Mouse (Mus musculus) kidney, adult 18-20 months (tissue): ENCODE results near the gene Rnls.

Experiments
- DNase-seq: peaks from one replicate; pipeline ENCODE4 v3.0.0; 2021

Gene Rnls

DNA sequence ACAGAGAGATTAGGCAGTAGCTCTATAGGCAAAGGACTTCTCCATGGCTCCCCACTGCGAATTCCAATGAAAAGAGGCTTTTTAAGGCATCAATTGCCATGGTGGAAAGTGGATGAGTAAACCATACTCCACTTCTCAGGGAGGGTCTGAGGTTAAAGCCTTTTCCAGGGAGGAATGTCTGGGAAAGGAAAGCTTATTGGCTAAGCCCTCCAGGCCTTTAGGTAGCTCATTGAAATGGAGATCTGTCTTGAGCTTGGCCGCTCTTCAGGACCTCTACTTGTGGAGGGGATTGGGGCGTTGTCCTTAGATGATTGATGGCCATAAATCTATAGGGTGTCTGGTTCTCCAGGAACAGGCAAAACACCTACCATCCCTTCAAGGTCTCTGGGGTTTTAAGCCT lies 213.2 kb downstream of the Rnls start:
- DNase-seq = no peak

DNA sequence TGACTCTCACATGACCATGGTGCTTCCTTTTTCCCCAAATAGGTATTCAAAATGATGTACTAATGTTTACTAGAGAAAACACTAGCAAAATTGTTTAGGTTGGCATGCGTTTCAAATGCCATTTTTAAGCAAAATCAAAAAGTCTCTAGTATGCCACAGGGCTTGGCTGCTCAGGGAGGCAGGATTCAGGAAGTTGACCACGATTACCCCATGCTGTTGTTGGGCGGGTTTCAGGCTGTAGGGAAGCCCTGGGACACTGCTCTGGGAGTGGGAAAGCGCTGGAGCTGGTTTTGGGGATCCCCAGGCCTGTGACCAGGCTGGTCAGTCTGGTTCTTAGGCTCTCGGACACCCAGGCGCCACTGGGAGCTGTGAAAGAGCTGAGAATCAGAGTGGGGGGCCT lies 213.7 kb downstream of the Rnls start:
- no peak for DNase-seq

DNA sequence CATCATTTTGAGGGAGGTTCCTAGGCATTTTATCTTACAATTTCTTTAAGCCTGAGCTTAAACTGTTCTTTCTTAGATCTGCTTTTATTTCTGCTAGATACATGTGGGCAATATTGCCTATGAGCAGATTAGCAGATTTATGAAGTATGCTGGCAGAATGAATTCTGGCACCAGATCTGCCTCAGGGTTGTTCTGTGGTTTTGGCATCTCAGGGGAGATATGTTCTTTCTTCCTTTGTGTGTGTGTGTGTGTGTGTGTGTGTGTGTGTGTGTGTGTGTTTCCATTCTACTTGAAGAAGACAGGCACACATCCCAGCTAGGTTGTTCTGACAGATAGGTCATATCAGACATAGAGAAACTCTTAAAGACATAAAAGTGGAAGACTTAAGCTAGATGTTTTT lies 218.1 kb downstream of the Rnls start:
- no peak for DNase-seq

DNA sequence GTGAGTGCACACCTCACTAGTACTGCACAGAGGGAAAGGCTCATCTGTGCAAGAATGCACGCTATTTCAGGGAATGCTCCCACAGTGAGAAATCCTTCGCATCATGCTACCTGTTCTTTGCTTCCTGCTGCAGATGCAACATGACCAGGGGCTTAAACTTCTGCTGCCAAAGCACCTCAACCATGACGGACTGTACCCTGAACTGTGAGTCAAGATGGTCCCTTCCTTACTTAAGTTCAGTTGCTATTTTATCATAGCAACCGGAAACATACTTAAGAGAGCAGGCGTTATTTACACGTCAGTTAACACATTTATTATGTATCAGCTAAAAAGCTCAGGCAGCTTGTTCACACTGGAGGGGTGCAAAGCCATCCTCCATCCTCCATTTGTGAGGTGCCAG lies 222.2 kb downstream of the Rnls start:
- DNase-seq = peak; percentile 27

DNA sequence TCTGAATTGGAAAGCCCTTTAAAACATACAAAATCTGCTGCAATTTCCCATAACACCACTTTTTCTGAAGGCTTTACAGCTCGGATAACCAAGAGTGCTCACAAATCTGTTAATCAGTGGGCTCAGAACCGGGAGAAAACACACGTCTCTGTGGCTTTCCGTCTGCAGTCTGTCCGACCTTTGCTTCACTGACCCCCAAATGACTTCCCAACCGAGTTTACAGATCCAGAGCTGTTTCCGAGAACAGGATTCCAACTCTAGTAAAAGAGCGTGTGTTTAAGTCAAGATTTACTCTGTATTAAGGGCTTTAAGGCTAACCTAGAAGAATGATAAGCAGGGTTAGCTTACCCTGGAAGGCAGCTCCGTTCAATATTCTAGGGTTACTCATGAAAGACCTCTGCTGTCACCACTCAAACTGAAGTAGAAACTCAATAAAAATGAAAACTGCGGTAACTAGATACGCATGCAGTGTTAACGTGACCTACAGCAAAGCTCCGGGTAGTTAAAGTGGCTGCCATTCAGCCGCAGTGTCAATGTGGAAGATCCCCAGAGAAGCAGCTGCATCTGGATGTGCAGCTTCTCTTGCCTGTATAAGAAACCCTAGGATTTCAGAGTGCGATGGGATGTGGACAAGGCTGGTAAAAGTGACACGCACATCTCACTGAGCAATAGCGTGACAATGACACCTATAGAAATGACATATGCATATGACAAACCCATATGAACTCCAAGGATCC lies 224.4 kb downstream of the Rnls start:
- DNase-seq = no peak

DNA sequence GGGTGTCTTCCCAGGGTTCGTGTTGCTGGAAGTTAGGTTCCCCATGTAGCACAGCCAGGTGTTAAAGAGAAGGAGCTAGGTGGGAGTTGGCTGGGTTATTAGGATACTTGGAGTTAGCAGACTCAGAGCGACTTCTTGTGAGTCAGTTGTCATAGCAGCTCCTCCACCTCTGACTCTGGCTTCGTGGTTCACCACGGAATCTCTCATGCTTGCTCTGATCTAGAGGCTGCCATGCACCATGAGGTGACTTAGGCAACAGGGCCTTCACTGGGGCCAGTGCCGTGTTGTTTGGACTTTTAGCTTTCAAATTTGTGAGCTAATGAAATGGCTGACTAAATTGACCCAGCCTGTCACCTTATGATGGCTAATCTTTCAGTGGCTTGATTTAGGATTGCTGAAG lies 227.3 kb downstream of the Rnls start:
- DNase-seq = no peak

DNA sequence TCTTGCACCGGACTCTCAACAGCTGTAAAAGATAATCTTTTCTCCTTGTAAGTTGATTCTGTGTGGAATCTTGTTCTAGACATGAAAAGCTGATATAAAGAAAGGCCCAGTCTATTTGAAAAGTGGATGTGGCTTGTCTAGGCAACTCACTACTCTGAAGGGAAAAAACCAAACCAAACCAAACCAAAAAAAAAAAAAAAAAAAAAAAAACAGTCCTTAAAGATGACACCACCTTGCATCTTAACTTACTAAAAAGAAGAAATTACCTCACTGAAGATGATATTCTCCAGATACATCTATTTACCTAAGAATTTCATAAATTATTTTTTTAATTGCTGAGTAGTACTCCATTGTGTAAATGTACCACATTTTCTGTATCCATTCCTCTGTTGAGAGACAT lies 230.2 kb downstream of the Rnls start:
- DNase-seq = no peak

DNA sequence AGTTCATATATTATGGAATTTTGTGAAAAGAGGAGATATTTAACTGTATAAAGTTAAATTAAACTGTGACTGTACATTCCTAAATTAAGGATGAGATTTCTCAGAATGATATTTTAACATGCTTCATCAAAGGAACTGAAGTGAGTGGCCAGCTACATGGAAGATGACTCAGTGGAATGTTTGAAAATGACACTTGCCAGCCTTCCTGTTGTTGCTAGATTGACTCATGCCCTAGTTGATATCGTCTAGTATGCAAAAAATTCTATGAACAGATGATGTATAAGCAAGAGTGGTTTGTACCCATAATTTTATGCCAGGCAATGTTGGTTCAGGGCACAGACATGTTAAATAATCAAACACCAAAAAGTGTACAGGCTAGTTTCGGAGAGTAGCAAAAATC lies 232.2 kb downstream of the Rnls start:
- DNase-seq = no peak

DNA sequence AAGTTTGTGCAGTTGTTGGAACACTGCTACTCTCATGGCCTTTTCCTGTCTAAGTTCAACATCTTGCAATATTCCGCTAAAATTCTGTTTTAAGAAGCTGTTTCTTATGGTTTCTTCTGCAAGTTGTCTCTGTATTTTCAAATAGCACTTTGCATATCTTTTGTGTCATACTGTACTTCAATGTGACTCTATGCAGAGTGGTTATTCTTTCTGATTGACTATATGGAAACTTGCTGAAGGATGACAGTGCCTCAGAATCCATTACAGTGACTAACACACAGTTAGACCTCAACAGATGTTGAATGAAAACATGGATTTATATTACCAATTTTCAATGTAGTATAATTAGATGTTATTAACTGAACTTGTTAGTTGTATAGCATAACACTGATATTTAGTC lies 232.9 kb downstream of the Rnls start:
- DNase-seq = no peak

DNA sequence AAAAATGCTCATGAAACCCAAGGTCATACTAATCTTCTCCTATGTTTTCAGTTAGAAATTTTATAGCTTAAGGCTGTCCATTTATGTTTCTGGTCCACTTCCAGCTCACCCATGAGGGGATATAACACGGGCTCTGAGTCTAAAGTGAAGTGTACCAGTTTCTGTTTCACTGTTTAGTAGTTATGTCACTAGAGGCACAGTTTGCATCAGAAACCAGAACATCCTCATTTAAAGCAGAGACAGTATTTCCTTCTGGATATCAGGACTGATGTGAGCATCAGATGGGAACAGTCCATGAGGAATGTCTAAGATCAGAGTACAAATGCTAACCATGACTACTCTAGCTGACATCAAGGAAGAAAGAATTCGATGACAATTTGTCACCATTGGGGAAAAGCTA lies 233.9 kb downstream of the Rnls start:
- no peak for DNase-seq

DNA sequence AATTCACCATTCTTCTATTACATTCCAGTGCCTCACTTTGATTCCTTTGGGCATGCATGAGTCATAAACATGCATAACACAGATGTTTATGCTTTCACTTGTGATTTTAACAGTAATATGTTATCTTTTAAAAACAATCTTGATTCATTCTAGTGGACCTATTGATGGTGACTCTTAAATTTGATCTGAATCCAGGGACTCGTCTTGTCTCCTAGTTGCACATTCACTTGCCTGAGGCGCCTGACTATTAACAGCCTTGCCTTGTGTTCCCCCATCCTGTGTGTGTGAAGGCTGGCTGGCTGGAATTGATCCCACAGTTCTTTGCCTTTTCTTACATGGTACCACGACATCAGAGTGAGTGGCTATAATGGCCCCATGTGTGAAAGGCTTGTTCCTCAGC lies 243.7 kb downstream of the Rnls start:
- DNase-seq = no peak

DNA sequence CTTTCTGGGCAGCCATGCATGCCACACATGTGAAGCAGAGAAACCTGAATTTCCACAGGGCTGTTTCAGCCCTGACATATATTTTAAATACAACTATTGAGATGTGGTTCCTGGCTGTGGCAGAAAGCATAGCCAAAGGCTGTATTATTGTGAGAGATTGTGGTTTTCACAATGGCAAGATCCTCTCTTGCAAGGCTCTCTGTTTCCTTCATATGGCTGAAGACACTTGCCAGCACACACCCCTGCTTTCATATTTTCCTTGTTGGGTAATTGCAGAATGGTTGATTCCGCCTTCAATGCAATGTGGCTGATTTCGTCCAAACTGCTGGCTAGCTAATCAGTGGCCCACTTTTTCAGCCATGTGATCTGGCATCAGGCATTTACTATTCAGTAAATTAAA lies 248.9 kb downstream of the Rnls start:
- no peak for DNase-seq

DNA sequence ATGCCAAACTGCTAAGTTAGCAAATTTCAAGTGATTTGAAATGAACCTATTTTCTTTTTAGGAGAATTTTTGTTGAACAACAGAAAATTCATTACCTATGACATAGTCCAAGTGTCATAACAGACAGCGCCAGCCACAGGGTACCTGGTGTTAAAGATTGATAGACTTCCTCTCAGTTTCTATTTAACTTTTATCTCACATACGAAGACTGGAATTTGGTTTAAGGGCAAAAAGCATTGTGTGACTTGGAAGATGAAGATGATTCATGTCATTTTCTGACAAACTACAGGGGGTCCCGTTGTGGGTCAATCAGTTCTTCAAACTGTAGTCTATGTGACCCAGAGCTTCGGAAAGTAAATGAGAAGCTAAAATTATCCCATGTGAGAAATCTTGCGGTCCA lies 254.8 kb downstream of the Rnls start:
- no peak for DNase-seq

DNA sequence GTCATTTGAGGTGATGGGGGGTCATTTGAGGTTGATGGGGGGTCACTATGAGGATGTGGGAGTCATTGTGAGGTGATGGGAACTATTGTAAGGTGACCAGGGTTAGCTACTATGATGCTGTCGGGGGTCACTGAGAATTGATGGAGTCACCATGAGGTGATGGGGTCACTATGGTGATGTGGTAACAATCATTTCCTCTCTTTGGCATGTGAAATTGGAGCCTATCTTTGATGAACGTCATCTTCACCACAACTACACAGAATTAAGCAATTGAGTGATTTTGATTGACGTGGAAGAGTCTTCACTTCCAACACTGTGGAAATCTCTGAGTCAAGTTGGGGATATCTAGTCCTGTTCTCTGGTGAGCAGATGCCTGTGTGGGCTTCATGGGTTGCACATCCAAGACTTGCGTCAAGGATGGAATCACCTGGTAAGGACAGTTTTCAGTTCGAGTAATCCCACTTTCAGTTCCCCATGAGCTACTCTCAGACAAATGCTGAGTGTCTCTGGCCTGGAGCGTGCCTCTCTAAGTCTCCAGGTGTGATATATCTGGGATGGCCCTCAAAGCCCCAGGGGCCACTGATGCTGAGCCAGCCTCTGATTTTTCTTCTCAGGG lies 269.4 kb downstream of the Rnls start:
- DNase-seq = no peak

DNA sequence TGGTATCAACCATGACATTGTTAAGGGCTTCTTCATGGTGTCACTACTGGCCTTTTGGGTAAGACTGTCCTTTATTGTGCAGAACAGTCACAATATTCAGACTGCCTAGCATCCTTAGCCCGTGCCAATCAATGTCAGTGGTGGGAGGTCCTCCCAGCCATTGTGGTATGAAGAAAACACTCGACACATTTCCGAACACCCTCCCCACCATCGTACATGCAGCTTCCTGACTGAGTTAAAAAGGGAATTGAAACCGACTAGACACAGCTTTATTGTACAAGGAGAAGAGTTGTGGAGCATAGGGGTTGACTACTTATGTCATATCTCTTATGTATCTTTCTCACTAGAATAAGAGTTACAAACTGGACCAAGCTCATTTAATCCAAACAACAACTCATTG lies 272.1 kb downstream of the Rnls start:
- DNase-seq = no peak

DNA sequence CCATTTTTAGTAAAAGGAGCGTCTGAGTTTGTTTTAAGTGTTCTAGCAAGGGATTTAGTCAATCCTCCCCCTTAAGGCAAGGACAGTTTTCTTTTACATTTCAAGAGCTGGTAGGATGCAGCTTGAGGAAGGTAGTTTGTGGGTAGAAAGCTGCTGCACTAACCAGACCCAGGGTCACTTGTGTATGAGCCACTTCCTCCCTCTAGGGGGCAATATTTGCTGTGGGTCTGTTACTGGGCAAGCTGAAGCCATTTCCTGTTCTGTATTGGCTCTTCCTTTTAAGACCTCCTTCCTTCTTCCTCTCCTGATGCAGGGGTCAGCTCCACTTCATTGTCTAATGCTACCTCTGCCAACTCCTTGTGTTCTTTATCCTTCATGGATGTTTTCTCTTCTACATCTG lies 273.2 kb downstream of the Rnls start:
- no peak for DNase-seq

DNA sequence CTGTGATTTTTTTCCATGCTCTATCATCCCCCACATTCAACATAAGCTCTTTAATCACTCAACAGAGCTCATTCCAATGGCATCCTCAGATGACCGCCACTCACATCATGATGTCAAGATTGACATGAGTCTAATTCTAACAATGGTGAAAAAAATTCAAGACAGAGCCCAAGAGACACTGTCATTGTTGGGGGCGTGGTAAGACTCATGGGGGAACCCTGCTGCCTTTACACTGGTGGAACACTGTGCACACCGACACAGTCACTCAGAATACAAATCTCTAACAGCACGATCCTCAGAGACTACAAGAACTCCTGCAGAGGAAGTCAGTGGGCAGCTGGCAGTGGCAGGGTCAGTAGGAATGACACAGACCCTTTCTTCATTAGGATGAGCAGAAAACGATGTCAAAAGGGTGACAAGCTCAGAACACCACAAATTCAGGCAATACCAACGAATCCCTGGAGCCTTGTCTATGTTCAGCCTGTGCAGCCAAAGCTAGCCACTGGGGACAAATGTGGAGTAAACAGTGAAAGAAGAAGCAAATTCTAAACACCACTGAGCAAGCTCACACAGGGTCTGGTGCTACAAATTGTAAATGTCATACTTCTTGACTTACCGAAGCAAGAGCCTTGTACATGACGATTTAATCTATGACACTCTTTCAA lies 277.3 kb downstream of the Rnls start:
- no peak for DNase-seq

DNA sequence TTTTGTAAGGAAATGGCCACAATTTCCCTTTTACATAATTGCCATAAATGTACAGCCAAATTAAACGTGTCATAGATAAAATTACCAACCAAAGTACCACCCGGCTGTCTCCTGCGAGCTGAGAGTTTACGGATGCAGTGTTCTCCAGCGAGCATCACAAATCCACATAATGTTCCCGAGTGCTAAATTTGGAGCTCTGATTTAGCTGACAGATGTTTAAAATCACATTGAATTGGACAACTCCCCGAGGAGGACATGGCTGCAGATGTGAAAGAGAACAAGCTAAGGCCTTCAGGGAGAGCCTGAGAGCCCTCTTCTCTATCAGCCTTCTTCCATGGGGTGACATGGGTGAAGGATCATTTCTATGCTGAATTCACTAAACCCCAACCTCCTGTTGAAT lies 278.3 kb downstream of the Rnls start:
- no peak for DNase-seq

DNA sequence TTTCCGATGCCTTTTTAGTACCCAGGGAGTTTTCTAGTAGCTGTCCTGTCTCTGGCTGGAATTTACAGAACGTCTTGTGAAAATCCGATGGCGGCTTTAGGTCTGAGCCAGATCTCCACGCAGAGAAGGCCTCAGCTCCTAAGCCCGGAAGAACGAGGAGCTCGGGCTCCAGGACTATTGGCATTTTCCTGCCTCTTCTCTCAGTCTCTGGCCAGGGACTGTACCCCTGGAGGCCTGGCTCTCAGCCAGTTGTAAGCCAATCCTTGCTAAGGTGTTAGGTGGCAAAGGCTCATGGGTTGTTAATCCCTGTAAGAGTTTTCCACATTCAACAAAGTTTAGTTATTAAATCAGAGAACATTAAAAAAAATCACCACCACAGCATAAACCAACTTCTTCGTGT lies 281.7 kb downstream of the Rnls start:
- DNase-seq = no peak

DNA sequence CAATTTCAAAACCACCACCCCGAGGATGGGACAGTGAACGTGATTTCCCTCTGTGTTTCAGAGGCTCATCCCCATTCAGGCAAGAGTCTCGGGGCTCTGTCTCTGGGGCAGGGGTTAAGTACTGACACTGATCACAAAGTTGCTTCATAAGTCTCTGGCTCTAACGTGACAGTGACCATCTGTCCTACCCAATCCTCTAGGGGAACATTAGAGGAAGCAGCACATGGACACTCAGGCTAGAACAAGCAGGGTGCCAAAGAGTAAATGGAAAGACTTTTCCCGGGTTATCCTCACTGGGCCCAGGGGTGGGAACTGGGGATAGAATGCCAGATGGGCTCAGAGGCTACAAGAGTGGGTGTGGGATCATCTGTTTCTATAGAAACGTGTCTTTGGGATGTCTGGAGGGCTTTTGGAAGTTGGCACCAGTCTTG lies 282.1 kb downstream of the Rnls start:
- DNase-seq = no peak

DNA sequence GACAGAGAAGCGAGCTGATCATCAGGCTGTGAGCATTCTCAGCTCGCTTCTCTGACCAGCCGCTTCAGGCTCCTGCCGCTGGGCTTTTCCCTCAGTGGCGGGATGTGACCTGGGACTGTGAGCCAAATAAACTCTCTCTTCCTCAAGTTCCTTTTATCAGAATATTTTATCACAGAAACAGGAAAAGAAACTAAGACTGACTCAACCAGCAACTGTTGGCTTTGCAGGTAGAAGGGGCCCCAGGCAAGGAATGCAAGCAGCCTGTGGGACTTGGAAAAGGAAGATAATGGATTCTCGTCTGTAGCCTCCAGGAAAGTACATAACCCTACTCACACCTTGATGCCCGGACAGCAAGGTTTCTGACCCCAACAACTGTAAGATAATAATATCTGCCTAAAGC lies 283.0 kb downstream of the Rnls start:
- no peak for DNase-seq

DNA sequence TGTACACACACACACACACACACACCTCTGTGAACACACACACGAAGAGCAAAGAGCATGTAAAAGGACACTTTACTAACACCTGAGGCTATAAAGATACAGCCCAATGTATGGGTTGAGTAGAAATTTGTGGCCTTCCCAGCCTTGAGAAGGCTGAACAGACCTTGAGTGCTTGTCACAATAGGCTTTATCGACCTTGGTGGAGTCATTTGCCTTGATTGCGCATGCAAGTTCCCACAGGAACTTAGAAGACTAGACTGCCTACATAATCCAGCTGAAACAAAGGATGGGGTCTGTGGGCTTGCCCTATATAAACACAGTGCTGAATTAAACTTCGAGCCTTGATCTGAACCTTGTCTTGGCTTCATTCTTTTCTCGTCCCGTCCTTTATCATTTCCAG lies 288.2 kb downstream of the Rnls start:
- no peak for DNase-seq

DNA sequence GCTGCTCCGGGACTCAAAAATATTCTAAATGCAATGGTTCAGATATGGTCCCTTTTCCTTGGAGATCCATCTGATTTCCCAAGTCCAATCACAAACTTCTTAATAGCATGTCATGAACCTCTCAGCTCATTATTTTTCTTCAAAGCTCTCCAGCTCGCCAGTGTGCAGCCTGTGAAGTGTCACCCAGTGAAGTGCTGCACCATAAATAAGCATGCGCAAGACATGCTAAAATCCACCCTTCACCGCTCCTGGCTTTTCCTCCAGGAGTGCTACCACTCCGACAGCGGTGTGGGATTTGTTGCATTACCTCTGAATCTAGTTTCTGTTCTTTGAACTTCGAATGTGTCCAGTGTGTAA lies 289.3 kb downstream of the Rnls start:
- no peak for DNase-seq

DNA sequence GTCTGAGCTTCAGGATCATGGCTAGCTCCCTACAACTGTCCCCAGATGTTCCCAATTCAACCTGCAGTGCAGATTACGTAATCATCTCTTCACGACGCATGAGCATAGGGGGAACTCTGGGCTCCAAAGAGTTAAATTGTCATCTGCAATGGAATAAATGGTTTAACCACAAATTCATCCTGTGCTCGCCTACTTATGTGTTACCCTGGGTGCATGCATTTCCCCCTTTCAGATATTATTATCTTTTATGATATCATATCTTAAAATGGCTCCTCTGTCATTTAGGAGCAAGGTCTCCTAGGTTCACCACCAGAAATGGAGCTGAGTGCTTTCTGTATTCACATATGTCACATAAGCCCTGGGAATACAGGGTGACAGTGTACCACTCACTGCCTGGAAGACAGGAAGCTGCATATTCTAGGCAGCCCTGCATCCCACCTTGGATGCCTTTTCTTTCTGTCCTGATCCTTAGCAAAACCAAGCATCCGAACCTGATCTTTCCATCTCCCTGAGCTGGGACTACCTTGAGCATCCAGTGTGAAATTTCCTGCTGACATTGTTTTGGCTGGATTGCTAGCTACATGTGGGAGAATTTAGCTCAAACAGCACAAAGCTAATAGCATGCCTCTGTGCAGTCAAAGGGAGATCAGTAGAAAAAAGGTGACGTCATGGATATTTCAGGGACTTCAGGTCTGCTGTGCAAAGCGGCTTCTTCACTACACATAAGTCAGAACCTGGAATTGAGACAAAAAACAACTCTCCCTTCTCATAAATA lies 289.9 kb downstream of the Rnls start:
- DNase-seq = no peak
